Mouse (Mus musculus): ENCODE measurements around the gene Ddah2.

Ddah2 gene

GRCm38 (mm10) chr17:35058911-35059892, at the start of gene Ddah2:
Gene Ddah2 (plus strand): TSS chr17:35059035.
- peak; percentile 40 for DNase-seq (ENCODE audit: low read depth)

DNA sequence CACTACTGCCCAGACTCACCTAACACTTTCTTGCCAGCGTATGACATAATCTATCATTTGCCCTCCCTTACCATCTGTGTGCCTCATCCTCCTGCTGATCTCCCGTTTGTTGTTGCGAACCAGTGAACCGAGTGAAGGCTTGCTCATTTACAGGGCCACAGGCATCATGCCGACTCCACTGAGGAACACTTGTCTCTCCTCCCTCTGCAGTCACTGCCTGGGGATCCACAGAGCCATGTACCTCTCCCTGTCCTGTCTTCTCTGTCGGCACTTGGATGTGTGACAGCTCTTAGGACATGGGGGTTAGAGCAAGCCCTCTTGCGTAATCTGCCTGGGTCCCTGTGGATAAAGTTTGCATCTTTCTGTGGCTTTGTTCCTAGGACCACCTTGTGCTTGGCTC, 49.2 kb upstream of the Ddah2 start:
- no peak for DNase-seq (ENCODE audit: low read depth)

DNA sequence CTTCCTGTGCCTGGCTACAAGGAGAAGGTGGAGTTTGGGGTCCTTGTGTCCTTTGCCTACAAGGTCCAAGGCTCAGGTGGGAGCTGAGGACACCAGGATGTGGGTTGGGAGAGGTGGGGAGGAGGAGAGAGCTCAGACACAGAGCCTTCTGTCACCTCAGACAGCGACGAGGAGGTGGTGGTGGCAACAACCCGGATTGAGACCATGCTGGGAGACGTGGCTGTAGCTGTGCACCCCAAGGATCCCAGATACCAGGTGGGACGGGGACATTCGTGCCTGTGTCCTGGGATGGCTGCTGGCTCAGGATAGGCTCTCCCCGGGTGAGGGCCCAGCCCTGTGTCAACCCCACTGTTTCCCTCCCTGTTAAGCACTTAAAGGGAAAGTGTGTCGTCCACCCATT, 47.4 kb upstream of the Ddah2 start:
- DNase-seq (ENCODE audit: low read depth): no peak

- no peak for DNase-seq (ENCODE audit: low read depth)
Measured at GRCm38 (mm10) chr17:35012430-35012829, 46.4 kb upstream of the Ddah2 start.

GRCm38 (mm10) chr17:35013221-35013620, 45.6 kb upstream of the Ddah2 start:
- no peak for DNase-seq (ENCODE audit: low read depth)

GRCm38 (mm10) chr17:35015296-35015695, 43.5 kb upstream of the Ddah2 start:
- no peak for DNase-seq (ENCODE audit: low read depth)

DNA sequence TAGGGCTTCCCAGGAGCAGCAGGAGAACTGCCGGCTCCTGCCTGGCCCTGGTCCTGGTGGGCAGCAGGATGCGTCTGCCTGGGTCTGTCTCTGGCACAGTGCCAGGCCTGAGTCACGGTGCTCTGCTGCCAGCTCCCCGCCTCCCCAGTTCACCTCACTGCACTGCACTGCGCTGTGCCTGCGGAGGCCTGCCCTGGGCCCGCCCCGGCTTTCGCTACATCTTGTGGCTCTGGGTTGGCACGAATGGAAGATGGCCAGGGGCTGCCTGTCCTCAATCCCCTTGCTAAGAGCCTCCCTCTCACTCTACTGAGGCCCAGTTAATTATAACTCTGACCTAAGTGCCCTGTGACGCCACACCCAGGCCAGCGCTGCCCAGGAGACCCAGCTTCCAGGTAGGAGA, 42.5 kb upstream of the Ddah2 start, which contains the start of gene Vwa7:
Vwa7 (plus strand) TSS at position 204 of the 400 bp plus-strand sequence.
- peak; percentile 51 for DNase-seq (ENCODE audit: low read depth)

DNA sequence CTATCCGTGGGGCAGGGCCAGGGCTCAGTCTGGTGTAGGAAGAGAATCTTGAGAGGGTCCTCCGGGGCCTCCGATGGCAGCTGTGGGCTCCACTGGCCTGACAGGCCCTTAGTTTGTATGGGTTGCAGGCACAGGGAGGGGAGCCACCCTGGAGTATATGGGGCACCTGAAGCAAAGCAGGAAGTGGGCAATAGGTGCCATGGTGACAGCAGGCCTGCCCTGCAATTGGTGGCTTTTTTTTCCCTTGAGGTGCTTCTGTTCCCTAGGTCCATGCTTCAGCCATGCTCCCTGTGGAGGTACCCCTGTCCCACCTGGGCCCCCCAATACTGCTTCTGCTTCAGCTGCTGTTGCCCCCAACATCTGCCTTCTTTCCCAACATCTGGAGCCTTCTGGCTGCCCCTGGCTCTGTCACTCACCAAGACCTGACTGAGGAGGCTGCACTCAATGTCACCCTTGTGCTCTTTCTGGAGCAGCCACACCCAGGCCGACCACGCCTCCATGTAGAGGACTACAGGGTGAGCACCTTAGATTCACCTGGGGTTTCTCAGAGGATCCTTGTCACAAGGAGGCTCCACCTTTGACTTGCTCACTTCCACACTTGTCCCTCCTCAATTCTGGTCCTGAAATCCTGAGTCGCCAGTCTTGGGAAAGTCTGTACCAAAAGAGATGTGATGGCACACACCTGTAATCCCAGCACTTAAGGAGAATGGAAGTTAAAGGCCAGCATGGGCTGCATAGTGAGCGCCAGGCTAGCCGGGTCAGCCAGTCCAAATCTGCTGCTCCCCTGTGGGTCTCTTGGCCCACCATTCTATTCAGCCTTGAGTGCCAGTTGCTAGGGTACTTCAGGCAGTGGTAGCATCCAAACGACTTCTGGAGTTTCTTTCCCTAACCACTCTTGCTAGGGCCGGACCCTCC, 41.8 kb upstream of the Ddah2 start:
- no peak for DNase-seq (ENCODE audit: low read depth)

DNA sequence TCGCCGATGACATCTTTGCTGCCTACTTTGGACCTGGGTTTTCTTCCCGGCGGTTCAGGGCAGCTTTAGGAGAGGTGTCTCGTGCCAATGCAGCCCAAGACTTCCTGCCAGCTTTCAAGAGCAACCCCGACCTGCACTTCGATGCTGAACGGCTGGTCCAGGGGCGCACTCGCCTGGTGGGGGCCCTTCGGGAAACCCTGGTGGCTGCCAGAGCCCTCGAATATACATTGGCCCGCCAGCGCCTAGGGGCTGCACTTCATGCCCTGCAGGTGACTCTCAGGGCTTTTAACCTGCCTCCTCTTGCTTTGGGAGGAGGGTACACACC, 41.2 kb upstream of the Ddah2 start:
- no peak for DNase-seq (ENCODE audit: low read depth)

DNA sequence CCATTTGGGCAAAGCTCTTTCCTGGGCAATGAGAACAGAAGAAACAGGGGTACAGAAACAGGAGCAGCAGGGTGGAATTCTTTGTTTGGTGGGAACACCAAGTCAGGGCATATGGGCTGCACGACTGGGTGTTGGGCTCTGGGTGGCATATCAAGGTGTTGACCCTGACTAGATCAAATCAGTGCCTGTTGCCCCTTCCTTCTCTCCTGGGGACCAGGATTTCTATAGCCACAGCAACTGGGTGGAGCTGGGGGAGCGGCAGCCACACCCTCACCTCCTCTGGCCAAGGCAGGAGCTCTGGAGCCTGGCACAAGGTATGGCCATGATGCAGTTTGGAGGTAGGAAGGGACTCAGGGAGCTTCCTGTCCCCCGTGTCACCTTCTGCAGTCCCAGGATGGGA, 40.7 kb upstream of the Ddah2 start:
- no peak for DNase-seq (ENCODE audit: low read depth)

DNA sequence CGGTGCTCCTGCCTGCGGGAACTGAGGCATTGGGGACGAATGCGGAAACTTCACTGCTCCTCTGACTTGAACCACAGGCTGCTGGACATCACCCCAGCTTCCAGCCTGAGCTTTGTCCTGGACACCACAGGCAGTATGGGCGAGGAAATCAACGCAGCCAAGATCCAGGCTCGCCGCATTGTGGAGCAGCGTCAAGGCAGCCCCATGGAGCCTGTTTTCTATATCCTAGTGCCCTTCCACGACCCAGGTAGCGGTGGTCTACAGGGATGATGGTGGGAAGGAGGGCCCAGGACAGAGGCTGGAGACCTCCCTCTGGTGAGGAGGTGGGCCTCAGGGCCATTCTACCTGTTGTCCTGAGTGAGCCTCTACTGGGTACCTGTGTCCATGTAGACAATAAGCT, 38.9 kb upstream of the Ddah2 start:
- no peak for DNase-seq (ENCODE audit: low read depth)

GRCm38 (mm10) chr17:35020551-35020950, 38.3 kb upstream of the Ddah2 start:
- DNase-seq (ENCODE audit: low read depth): no peak

- peak; percentile 82 for DNase-seq (ENCODE audit: low read depth)
Measured at GRCm38 (mm10) chr17:35021163-35021808, 37.5 kb upstream of the Ddah2 start.

- DNase-seq (ENCODE audit: low read depth): peak; percentile 84
Measured at GRCm38 (mm10) chr17:35021842-35022477, 36.9 kb upstream of the Ddah2 start.

GRCm38 (mm10) chr17:35022541-35023060, 36.2 kb upstream of the Ddah2 start:
- no peak for DNase-seq (ENCODE audit: low read depth)

- DNase-seq (ENCODE audit: low read depth): no peak
Measured at GRCm38 (mm10) chr17:35023221-35023620, 35.6 kb upstream of the Ddah2 start.

- DNase-seq (ENCODE audit: low read depth): peak; percentile 45
Measured at GRCm38 (mm10) chr17:35023756-35024155, 35.1 kb upstream of the Ddah2 start.

GRCm38 (mm10) chr17:35024261-35024660, 34.6 kb upstream of the Ddah2 start:
- no peak for DNase-seq (ENCODE audit: low read depth)

- DNase-seq (ENCODE audit: low read depth): peak; percentile 77
Measured at GRCm38 (mm10) chr17:35024691-35025488, 33.9 kb upstream of the Ddah2 start.

- DNase-seq (ENCODE audit: low read depth): no peak
Measured at GRCm38 (mm10) chr17:35026206-35026605, 32.6 kb upstream of the Ddah2 start.
